Mouse (Mus musculus): ENCODE data around the gene Ccdc93. TPM values are rescaled to one million over a fixed set of nuclear protein-coding genes. Genes with fewer than 3 reads are reported as not detected.

Ccdc93 gene
- polyA plus RNA-seq, 1 experiment from 2014 or later, result 10.1 TPM

DNA sequence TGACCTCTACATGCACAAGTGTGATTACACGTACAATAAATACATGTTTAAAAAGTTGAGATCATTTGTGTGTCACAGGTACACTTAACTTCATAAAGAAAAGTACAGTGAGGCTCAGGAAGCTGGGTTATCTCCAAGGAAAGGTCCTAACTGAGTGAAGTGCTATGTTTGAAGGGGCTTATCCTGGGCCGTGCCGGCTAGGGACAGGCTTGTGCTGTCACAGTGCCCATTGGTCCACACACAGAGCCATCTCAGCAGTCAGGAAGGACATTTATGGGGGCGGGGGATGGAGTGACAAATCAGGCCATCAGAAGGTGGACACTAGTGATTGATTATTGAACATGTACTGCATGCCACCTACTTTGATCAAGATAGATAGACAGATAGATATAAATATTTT, 22.2 kb downstream of the Ccdc93 start:
- Histone ChIP-seq H3K36me3 (ENCODE audit: control insufficient read depth, insufficient read depth, low read length) (peaks cover 34% of the 10 kb centered on the region), H3K27ac (ENCODE audit: low read depth) (no peak overlapping the region), H3K27me3 (replicated peaks; ENCODE audit: control insufficient read depth, insufficient read depth, low read length) (no peaks in the 10 kb centered on the region), H3K4me3 (ENCODE audit: low read depth, low read length) (no peak overlapping the region), H3K9me3 (ENCODE audit: control insufficient read depth, low read length) (no peaks in the 10 kb centered on the region), H3K4me2 (ENCODE audit: low read length) (no peak overlapping the region), H3K4me1 (replicated peaks; ENCODE audit: control insufficient read depth, insufficient read depth, low read length) (no peaks in the 10 kb centered on the region), H3K9ac (ENCODE audit: low read length) (no peak overlapping the region)
- DNase-seq (ENCODE audit: low spot score) (no peak), ATAC-seq (replicated peaks; ENCODE audit: low FRiP score, low TSS enrichment, low read depth) (no peak)
- WGBS, result 85% methylated on average over 4 of the region's 4 CpGs

DNA sequence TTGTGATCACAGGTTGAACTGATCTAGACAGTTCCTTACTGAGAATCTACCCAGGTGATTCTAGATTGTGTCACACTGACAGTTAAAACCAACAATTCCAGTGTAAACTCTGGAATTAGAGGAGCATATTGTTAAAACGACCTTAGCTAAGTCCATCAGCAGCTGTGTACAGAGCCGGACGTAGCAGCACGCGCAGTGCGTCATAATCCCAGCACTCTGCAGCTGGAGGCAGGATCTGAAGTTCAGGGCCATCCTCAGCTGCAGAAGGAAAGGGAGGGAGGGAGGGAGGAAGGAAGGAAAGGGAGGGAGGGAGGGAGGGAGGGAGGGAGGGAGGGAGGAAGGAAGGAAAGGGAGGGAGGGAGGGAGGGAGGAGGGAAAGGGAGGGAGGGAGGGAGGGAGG, 24.1 kb downstream of the Ccdc93 start:
- Histone ChIP-seq H3K9me3 (ENCODE audit: control insufficient read depth, low read length) (no peaks in the 10 kb centered on the region), H3K27ac (ENCODE audit: low read depth) (no peak overlapping the region), H3K27me3 (replicated peaks; ENCODE audit: control insufficient read depth, insufficient read depth, low read length) (no peaks in the 10 kb centered on the region), H3K9ac (ENCODE audit: low read length) (no peak overlapping the region), H3K4me3 (ENCODE audit: low read depth, low read length) (no peak overlapping the region), H3K4me1 (replicated peaks; ENCODE audit: control insufficient read depth, insufficient read depth, low read length) (no peaks in the 10 kb centered on the region), H3K36me3 (ENCODE audit: control insufficient read depth, insufficient read depth, low read length) (peaks cover 20% of the 10 kb centered on the region; the same call in 1 of the 2 replicates), H3K4me2 (ENCODE audit: low read length) (no peak overlapping the region)
- DNase-seq (ENCODE audit: low spot score) (no peak), ATAC-seq (replicated peaks; ENCODE audit: low FRiP score, low TSS enrichment, low read depth) (no peak)
- 86% methylated on average over 6 of the region's 6 CpGs for WGBS

DNA sequence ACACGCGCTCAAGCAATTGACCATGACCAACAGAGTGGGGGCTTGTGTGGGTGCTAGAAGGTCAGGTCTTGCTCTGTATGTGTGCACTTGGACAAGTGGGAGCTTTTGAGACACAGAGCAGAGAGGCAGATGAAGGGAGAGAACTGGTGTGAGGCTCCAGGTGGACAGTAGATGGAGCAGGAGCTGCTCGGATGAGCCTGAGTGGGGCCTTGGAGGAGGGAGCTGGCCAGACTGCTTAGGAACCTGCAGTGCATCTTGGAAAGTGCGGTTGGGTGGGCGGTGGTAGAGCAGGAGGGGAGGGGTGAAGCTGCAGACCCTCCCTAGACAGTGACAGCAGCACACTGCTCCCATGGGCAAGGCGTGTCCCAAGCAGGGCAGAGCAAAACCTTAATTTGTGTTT, 29.2 kb downstream of the Ccdc93 start:
- Histone ChIP-seq H3K27me3 (replicated peaks; ENCODE audit: control insufficient read depth, insufficient read depth, low read length) (no peaks in the 10 kb centered on the region), H3K4me2 (ENCODE audit: low read length) (no peak overlapping the region), H3K4me1 (replicated peaks; ENCODE audit: control insufficient read depth, insufficient read depth, low read length) (no peaks in the 10 kb centered on the region), H3K36me3 (ENCODE audit: control insufficient read depth, insufficient read depth, low read length) (peaks cover 38% of the 10 kb centered on the region; the same call in 1 of the 2 replicates), H3K4me3 (ENCODE audit: low read depth, low read length) (no peak overlapping the region), H3K9me3 (ENCODE audit: control insufficient read depth, low read length) (no peaks in the 10 kb centered on the region), H3K27ac (ENCODE audit: low read depth) (no peak overlapping the region), H3K9ac (ENCODE audit: low read length) (no peak overlapping the region)
- DNase-seq (ENCODE audit: low spot score) (no peak), ATAC-seq (replicated peaks; ENCODE audit: low FRiP score, low TSS enrichment, low read depth) (no peak)
- WGBS, result 59% methylated on average over 6 of the region's 6 CpGs

DNA sequence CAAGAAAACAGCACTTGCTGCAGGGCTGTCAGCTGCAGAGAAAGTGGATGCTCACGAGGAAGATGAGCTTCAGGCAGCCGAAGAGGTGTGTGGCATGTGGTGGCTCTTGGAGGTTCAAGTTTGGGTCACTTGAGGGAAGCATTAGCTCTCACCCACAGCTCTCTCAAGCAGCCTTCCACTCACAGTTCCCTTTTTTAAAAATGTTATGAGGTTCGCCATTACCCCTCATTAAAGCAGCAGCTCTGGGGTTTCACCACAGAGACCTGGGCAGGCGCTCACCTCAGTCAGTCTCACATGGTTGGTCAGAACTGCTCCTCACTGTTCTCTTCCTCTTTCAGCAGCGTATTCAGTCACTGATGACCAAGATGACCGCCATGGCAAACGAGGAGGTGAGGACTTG, 31.0 kb downstream of the Ccdc93 start:
- H3K4me1 ChIP-seq (replicated peaks; ENCODE audit: control insufficient read depth, insufficient read depth, low read length), result no peaks in the 10 kb centered on the region
- WGBS, result 78% methylated on average over 7 of the region's 7 CpGs
- H3K27ac ChIP-seq (ENCODE audit: low read depth), result no peak overlapping the region
- H3K9me3 ChIP-seq (ENCODE audit: control insufficient read depth, low read length), result no peaks in the 10 kb centered on the region
- H3K9ac ChIP-seq (ENCODE audit: low read length), result no peak overlapping the region
- DNase-seq (ENCODE audit: low spot score) (no peak), ATAC-seq (replicated peaks; ENCODE audit: low FRiP score, low TSS enrichment, low read depth) (no peak)
- no peak overlapping the region for H3K4me3 ChIP-seq (ENCODE audit: low read depth, low read length)
- H3K4me2 ChIP-seq (ENCODE audit: low read length), result no peak overlapping the region
- H3K27me3 ChIP-seq (replicated peaks; ENCODE audit: control insufficient read depth, insufficient read depth, low read length), result no peaks in the 10 kb centered on the region
- peaks cover 42% of the 10 kb centered on the region; the same call in 1 of the 2 replicates for H3K36me3 ChIP-seq (ENCODE audit: control insufficient read depth, insufficient read depth, low read length)

DNA sequence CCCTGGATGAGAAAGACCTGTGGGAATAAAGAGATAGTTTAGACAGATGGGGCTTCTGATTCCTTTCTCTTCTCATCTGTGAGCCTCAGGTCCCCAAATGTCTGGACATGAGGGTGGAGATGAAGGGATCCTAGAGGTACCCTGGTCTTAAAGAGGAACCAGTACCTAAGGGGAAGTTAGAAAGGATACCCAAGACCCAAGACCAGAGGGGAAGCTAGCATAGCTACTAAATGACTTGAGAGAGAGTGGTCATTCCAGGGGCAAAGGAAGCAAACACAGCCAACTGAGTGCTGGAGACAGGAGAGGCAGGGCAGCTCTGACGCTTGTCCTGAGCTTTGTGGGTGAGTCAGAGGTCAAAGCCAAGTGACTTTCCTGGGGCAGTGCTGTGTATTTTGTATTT, 31.8 kb downstream of the Ccdc93 start:
- Histone ChIP-seq H3K36me3 (ENCODE audit: control insufficient read depth, insufficient read depth, low read length) (peaks cover 41% of the 10 kb centered on the region; the same call in 1 of the 2 replicates), H3K27me3 (replicated peaks; ENCODE audit: control insufficient read depth, insufficient read depth, low read length) (no peaks in the 10 kb centered on the region), H3K9ac (ENCODE audit: low read length) (no peak overlapping the region), H3K4me2 (ENCODE audit: low read length) (no peak overlapping the region), H3K27ac (ENCODE audit: low read depth) (no peak overlapping the region), H3K4me3 (ENCODE audit: low read depth, low read length) (no peak overlapping the region), H3K4me1 (replicated peaks; ENCODE audit: control insufficient read depth, insufficient read depth, low read length) (no peaks in the 10 kb centered on the region), H3K9me3 (ENCODE audit: control insufficient read depth, low read length) (no peaks in the 10 kb centered on the region)
- WGBS, result 80% methylated on average over 1 of the region's 1 CpGs
- DNase-seq (ENCODE audit: low spot score) (no peak), ATAC-seq (replicated peaks; ENCODE audit: low FRiP score, low TSS enrichment, low read depth) (no peak)

DNA sequence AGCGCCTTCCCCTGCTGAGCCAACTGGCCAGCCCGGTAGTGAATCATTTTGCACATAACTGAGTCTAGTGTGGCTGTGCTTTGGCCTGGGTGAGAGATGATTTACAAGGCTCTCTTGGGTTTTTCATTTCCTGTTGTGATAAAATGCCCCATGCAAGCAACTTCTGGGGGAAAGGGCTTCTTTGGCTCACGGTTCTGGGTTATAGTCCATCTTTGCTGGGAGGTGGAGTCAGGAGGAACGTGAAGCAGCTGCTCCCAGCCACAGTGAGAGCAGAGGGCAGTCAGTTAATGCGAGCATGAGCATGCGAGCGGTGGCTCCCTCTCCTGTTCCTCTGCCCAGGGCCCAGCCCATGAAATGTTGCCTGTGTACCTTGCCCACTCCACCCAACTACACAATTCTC, 33.0 kb downstream of the Ccdc93 start:
- peaks cover 45% of the 10 kb centered on the region; the same call in 1 of the 2 replicates for H3K36me3 ChIP-seq (ENCODE audit: control insufficient read depth, insufficient read depth, low read length)
- H3K4me2 ChIP-seq (ENCODE audit: low read length), result no peak overlapping the region
- no peak overlapping the region for H3K9ac ChIP-seq (ENCODE audit: low read length)
- no peaks in the 10 kb centered on the region for H3K4me1 ChIP-seq (replicated peaks; ENCODE audit: control insufficient read depth, insufficient read depth, low read length)
- no peaks in the 10 kb centered on the region for H3K9me3 ChIP-seq (ENCODE audit: control insufficient read depth, low read length)
- ATAC-seq (replicated peaks; ENCODE audit: low FRiP score, low TSS enrichment, low read depth) (no peak), DNase-seq (ENCODE audit: low spot score) (no peak)
- H3K27me3 ChIP-seq (replicated peaks; ENCODE audit: control insufficient read depth, insufficient read depth, low read length), result no peaks in the 10 kb centered on the region
- no peak overlapping the region for H3K4me3 ChIP-seq (ENCODE audit: low read depth, low read length)
- 71% methylated on average over 7 of the region's 7 CpGs for WGBS
- no peak overlapping the region; the same call in 1 of the 2 replicates for H3K27ac ChIP-seq (ENCODE audit: low read depth)

DNA sequence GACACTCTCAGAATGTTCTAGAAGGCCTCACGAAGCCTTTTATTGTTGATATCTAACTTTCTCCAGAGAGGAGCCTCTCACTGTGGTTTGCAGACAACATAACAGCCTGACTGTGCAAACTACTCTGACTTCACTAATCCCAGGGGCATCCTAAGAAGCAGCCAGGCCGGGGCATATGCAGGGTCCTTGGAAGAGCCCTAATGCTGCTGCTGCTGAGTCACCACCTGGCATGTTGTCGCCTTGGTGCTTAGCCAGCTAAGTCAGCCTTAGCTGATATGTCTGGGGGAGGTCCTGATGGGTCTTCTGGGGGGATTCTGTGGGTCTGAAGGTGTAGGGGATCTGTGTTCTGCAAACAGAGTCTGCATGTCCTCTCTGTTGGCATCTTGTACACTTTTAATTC, 35.4 kb downstream of the Ccdc93 start:
- H3K4me3 ChIP-seq (ENCODE audit: low read depth, low read length), result no peak overlapping the region
- no peaks in the 10 kb centered on the region for H3K9me3 ChIP-seq (ENCODE audit: control insufficient read depth, low read length)
- H3K27me3 ChIP-seq (replicated peaks; ENCODE audit: control insufficient read depth, insufficient read depth, low read length), result no peaks in the 10 kb centered on the region
- H3K4me1 ChIP-seq (replicated peaks; ENCODE audit: control insufficient read depth, insufficient read depth, low read length), result no peaks in the 10 kb centered on the region
- peaks cover 44% of the 10 kb centered on the region; the same call in 1 of the 2 replicates for H3K36me3 ChIP-seq (ENCODE audit: control insufficient read depth, insufficient read depth, low read length)
- H3K27ac ChIP-seq (ENCODE audit: low read depth), result no peak overlapping the region
- H3K4me2 ChIP-seq (ENCODE audit: low read length), result no peak overlapping the region
- WGBS, result 85% methylated on average over 3 of the region's 3 CpGs
- DNase-seq (ENCODE audit: low spot score) (no peak), ATAC-seq (replicated peaks; ENCODE audit: low FRiP score, low TSS enrichment, low read depth) (no peak)
- H3K9ac ChIP-seq (ENCODE audit: low read length), result no peak overlapping the region

DNA sequence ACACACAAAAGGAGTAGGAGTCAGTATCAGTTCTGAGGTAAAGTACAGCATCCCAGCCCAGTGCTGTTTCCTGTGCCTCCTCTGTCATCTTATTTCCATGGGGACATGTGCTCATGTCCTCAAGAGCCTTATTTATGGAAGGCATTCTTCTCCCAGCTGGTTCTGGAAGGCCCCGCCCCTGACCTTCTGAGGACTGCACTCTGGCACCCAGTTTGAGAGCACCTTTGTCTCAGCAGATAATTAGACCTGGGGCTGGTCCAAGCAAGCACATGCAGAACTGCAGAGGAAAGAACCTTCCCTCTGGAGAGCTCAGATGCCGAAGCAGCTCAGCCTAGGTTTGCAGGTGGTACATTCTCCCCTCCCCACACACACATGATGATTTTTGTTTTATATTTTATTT, 37.4 kb downstream of the Ccdc93 start:
- Histone ChIP-seq H3K27me3 (replicated peaks; ENCODE audit: control insufficient read depth, insufficient read depth, low read length) (no peaks in the 10 kb centered on the region), H3K9ac (ENCODE audit: low read length) (no peak overlapping the region), H3K27ac (ENCODE audit: low read depth) (no peak overlapping the region), H3K4me1 (replicated peaks; ENCODE audit: control insufficient read depth, insufficient read depth, low read length) (no peaks in the 10 kb centered on the region), H3K4me2 (ENCODE audit: low read length) (no peak overlapping the region), H3K9me3 (ENCODE audit: control insufficient read depth, low read length) (no peaks in the 10 kb centered on the region), H3K4me3 (ENCODE audit: low read depth, low read length) (no peak overlapping the region), H3K36me3 (ENCODE audit: control insufficient read depth, insufficient read depth, low read length) (peaks cover 27% of the 10 kb centered on the region; the same call in 1 of the 2 replicates)
- 91% methylated on average over 2 of the region's 2 CpGs for whole genome bisulfite sequencing
- DNase-seq (ENCODE audit: low spot score), result no peak
- no peak for ATAC-seq (replicated peaks; ENCODE audit: low FRiP score, low TSS enrichment, low read depth)

DNA sequence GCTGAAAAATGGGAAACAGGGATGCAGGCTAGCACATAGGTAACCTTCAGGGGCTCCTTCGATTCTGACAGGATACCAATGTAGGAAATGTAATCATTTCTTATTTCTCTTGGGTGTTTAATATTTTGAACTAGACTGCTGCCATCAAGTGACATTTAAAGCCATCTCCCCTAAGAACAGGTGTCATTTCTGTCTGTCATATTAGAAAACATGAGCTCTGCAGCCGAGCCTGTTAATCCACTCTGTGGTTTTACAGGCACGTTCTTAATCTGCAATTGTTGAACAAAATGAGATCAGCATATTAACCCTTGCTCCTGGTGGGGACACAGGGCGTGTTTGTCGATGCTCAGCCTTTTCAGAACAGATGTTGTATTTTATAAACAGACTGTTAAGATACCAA, 40.7 kb downstream of the Ccdc93 start:
- Histone ChIP-seq H3K36me3 (ENCODE audit: control insufficient read depth, insufficient read depth, low read length) (peaks cover 19% of the 10 kb centered on the region; the same call in 1 of the 2 replicates), H3K27ac (ENCODE audit: low read depth) (no peak overlapping the region), H3K4me3 (ENCODE audit: low read depth, low read length) (no peak overlapping the region), H3K4me1 (replicated peaks; ENCODE audit: control insufficient read depth, insufficient read depth, low read length) (no peaks in the 10 kb centered on the region), H3K27me3 (replicated peaks; ENCODE audit: control insufficient read depth, insufficient read depth, low read length) (no peaks in the 10 kb centered on the region), H3K4me2 (ENCODE audit: low read length) (no peak overlapping the region), H3K9ac (ENCODE audit: low read length) (no peak overlapping the region), H3K9me3 (ENCODE audit: control insufficient read depth, low read length) (no peaks in the 10 kb centered on the region)
- WGBS, result 73% methylated on average over 5 of the region's 5 CpGs
- DNase-seq (ENCODE audit: low spot score) (no peak), ATAC-seq (replicated peaks; ENCODE audit: low FRiP score, low TSS enrichment, low read depth) (no peak)
